Mouse (Mus musculus): ENCODE measurements at regions not wholly inside any gene's neighbourhood (a gene's known extent, or its start where the extent isn't known, plus 50 kb on each side); places are given as distances from the start of the nearest gene placed in this dataset.

DNA sequence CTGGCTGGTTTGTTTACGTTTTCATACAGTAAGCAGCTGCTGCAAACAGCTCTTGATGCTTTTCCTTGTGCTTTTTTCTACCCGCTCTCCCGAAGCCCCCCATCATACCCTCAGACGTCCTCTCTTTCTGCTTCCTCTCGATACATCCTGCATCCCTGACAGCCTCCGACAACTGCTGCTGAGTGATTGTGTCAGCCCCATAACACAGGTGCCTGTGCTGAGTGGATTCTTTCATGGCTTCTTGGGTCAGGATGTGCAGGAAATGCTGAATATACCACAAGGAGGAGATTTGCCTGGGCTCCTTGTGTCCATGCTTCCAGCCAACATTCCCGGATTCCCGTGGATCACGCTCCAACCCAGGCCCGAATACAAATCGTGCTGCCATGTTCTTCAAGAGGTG is 98.6 kb upstream of the Pgrmc2 start:
- no peak overlapping the region for H3K27ac ChIP-seq (ENCODE audit: low read length)
- no peak overlapping the region for H3K4me2 ChIP-seq (replicated peaks; ENCODE audit: low read depth, low read length)
- no peak overlapping the region for H3K9ac ChIP-seq (replicated peaks; ENCODE audit: low read length)
- no peaks in the 10 kb centered on the region for H3K36me3 ChIP-seq (ENCODE audit: insufficient read depth, low read length)
- H3K4me1 ChIP-seq (ENCODE audit: insufficient read depth, low read length), result peaks cover 14% of the 10 kb centered on the region
- no peaks in the 10 kb centered on the region for H3K9me3 ChIP-seq (ENCODE audit: low read length)
- ATAC-seq (ENCODE audit: low FRiP score, low TSS enrichment), result no peak
- no peaks in the 10 kb centered on the region; the same call in 1 of the 2 replicates for H3K27me3 ChIP-seq (ENCODE audit: insufficient read depth, low read length)
- no peak overlapping the region for H3K4me3 ChIP-seq (ENCODE audit: low read length)
- WGBS, result 87% methylated on average over 11 of the region's 11 CpGs

GRCm38 (mm10) chr3:41180911-41181310 is 98.1 kb upstream of the Pgrmc2 start:
- H3K9me3 ChIP-seq (ENCODE audit: low read length), result no peaks in the 10 kb centered on the region
- H3K9ac ChIP-seq (replicated peaks; ENCODE audit: low read length), result no peak overlapping the region
- no peaks in the 10 kb centered on the region; the same call in 1 of the 2 replicates for H3K27me3 ChIP-seq (ENCODE audit: insufficient read depth, low read length)
- no peak overlapping the region for H3K27ac ChIP-seq (ENCODE audit: low read length)
- WGBS, result 81% methylated on average over 7 of the region's 7 CpGs
- ATAC-seq (ENCODE audit: low FRiP score, low TSS enrichment), result no peak
- H3K36me3 ChIP-seq (ENCODE audit: insufficient read depth, low read length), result no peaks in the 10 kb centered on the region
- peaks cover 14% of the 10 kb centered on the region for H3K4me1 ChIP-seq (ENCODE audit: insufficient read depth, low read length)
- no peak overlapping the region for H3K4me2 ChIP-seq (replicated peaks; ENCODE audit: low read depth, low read length)
- H3K4me3 ChIP-seq (ENCODE audit: low read length), result no peak overlapping the region

DNA sequence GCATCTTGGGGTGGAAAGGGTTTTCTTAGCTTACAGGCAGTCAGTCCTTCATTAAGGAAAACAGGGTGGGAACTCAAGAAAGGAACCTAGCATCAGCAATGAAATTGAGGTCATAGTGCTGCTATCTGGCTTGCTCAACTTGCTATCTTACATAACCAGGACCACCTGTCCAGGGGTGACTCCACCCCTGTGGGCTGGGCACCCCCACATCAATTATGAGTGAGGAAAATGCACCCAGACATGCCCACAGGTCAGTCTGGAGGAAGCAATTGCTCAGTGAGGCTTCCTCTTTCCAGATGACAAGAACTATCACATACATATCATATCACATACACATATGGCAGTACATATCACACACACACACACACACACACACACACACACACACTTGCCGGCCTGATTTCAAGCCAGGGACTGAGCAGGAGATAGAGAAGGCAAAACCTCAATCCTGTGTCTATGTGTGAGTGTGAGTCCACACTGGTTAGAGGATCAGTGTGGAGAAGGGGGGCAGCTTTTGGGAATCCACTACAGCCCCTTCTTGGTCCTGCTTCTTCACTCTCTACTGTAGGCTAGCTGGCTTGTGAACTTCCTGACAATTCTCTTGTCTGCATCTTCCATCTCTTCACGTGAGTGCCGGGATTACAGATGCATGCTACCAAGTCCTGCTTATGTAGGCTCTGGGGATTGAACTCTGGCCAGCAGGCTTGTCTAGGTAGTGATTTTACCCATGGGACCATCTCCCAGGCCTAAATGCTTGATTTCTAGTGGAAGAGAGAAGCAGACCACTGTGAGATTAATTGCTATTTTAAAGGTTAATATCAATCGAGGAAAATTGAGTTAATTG is 96.4 kb upstream of the Pgrmc2 start:
- no peaks in the 10 kb centered on the region for H3K36me3 ChIP-seq (ENCODE audit: insufficient read depth, low read length)
- H3K9me3 ChIP-seq (ENCODE audit: low read length), result no peaks in the 10 kb centered on the region
- no peak overlapping the region for H3K9ac ChIP-seq (replicated peaks; ENCODE audit: low read length)
- WGBS, result 77% methylated on average over 4 of the region's 4 CpGs
- H3K4me2 ChIP-seq (replicated peaks; ENCODE audit: low read depth, low read length), result no peak overlapping the region
- H3K27ac ChIP-seq (ENCODE audit: low read length), result no peak overlapping the region
- no peak overlapping the region for H3K4me3 ChIP-seq (ENCODE audit: low read length)
- peaks cover 11% of the 10 kb centered on the region for H3K4me1 ChIP-seq (ENCODE audit: insufficient read depth, low read length)
- no peak for ATAC-seq (ENCODE audit: low FRiP score, low TSS enrichment)
- H3K27me3 ChIP-seq (ENCODE audit: insufficient read depth, low read length), result no peaks in the 10 kb centered on the region; the same call in 1 of the 2 replicates

DNA sequence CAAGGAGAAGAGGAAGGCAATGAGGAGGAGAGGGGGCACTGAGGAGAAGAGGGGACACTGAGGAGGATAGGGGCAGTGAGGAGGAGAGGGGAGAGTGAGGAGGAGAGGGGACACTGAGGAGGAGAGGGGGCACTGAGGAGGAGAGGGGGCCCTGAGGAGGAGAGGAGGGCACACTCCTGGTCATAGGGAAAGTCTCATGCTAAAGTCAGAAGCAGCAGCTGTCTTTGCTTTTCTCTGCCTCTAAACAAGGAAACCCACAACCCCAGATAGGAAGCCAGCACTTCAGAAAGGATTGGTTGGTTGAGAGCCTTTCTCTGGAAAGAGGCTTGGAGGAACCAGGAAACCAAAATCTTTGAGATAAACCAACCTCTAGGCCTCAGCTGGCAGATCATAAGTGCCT is 94.3 kb upstream of the Pgrmc2 start:
- Histone ChIP-seq H3K4me3 (ENCODE audit: low read length) (no peak overlapping the region), H3K4me1 (ENCODE audit: insufficient read depth, low read length) (peaks cover 5% of the 10 kb centered on the region; the same call in 1 of the 2 replicates), H3K9ac (replicated peaks; ENCODE audit: low read length) (no peak overlapping the region), H3K27ac (ENCODE audit: low read length) (no peak overlapping the region), H3K4me2 (replicated peaks; ENCODE audit: low read depth, low read length) (no peak overlapping the region), H3K27me3 (ENCODE audit: insufficient read depth, low read length) (no peaks in the 10 kb centered on the region; the same call in 1 of the 2 replicates), H3K9me3 (ENCODE audit: low read length) (no peaks in the 10 kb centered on the region), H3K36me3 (ENCODE audit: insufficient read depth, low read length) (no peaks in the 10 kb centered on the region)
- ATAC-seq (ENCODE audit: low FRiP score, low TSS enrichment), result no peak

DNA sequence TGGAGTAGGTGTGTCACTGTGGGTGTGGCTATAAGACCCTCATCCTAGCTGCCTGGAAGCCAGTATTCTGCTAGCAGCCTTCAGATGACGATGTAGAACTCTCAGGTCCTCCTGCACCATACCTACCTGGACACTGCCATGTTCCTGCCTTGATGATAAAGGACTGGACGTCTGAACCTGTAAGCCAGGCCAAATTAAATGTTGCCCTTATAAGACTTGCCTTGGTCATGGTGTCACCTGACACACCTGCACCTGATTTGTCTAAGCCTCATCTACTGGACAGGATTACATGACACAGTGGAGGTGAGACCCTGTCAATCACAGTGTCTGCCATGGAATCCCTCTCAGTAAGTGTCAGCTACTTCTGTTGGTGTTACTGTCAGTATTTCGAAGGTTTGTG is 92.5 kb upstream of the Pgrmc2 start:
- Histone ChIP-seq H3K4me3 (ENCODE audit: low read length) (no peak overlapping the region), H3K27me3 (ENCODE audit: insufficient read depth, low read length) (no peaks in the 10 kb centered on the region), H3K9ac (replicated peaks; ENCODE audit: low read length) (no peak overlapping the region), H3K4me1 (ENCODE audit: insufficient read depth, low read length) (peaks cover 5% of the 10 kb centered on the region; the same call in 1 of the 2 replicates), H3K36me3 (ENCODE audit: insufficient read depth, low read length) (no peaks in the 10 kb centered on the region), H3K9me3 (ENCODE audit: low read length) (no peaks in the 10 kb centered on the region), H3K27ac (ENCODE audit: low read length) (no peak overlapping the region), H3K4me2 (replicated peaks; ENCODE audit: low read depth, low read length) (no peak overlapping the region)
- 69% methylated on average over 3 of the region's 3 CpGs for WGBS
- no peak for ATAC-seq (ENCODE audit: low FRiP score, low TSS enrichment)

DNA sequence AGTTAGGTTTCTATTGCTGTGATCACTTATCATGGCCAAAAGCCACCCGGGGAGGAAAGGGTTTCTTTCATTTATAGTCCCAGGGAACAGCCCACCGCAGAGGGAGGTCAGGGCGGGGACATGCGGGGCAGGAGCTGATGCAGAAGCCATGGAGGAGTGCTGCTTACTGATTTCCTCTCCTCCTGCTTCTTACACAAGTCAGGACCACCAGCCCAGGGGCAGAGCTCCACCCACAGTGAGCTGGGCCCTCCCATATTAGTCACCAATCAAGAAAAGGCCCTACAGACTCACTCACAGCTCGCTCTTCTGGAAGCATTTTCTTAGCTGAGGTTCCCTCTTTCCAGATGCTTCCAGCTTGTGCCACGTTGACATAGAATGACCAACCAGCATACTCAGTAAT is 90.7 kb upstream of the Pgrmc2 start:
- ATAC-seq (ENCODE audit: low FRiP score, low TSS enrichment), result peak; percentile 57; the same call in 1 of the 2 replicates
- WGBS, result 30% methylated on average over 6 of the region's 6 CpGs
- H3K27me3 ChIP-seq (ENCODE audit: insufficient read depth, low read length), result no peaks in the 10 kb centered on the region
- no peak overlapping the region for H3K4me2 ChIP-seq (replicated peaks; ENCODE audit: low read depth, low read length)
- H3K36me3 ChIP-seq (ENCODE audit: insufficient read depth, low read length), result no peaks in the 10 kb centered on the region
- H3K9me3 ChIP-seq (ENCODE audit: low read length), result no peaks in the 10 kb centered on the region
- peaks cover 5% of the 10 kb centered on the region; the same call in 1 of the 2 replicates for H3K4me1 ChIP-seq (ENCODE audit: insufficient read depth, low read length)
- H3K4me3 ChIP-seq (ENCODE audit: low read length), result no peak overlapping the region
- H3K27ac ChIP-seq (ENCODE audit: low read length), result no peak overlapping the region
- no peak overlapping the region for H3K9ac ChIP-seq (replicated peaks; ENCODE audit: low read length)

DNA sequence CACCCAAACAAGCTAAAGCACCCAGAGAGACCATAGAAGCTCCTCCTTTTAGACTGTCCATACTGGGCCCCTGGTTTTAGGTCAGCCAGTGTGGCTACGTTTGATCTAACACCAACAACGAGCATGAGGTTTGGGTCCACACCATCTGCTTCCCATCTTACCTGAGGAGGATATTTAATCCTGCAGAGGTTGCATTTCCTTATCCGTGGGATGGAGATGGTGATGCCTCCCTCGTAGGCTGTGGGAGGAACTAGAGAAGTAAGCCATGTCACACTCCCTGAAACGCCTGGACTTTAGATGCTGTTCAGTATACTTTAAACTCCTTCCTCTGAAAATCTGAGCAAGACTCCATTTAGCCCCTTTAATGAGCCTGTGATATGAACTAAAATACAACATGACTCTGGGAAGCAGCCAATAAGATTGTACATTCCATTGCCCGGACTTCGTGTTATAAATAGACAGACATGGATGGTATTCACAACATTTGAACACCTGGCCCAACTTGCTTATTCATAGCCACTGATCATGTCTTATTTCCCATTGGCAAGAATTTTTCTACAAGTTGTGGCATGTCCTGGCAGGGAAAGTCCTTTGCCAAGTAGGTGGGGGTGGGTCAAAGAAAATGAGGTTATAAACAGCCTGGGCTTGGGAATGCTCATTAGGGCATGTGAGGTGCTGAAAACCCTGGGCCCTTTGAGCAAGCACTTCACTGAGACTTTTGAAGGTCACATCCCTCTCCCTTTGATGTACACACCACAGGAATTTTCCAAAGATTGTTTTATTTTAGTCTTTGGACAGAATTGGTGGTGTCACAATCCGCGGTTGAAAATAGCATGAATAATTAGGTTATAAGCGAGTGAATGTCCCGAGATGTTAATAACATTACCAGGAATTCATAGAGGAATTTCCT is 89.7 kb upstream of the Pgrmc2 start:
- no peaks in the 10 kb centered on the region for H3K36me3 ChIP-seq (ENCODE audit: insufficient read depth, low read length)
- H3K4me1 ChIP-seq (ENCODE audit: insufficient read depth, low read length), result peaks cover 5% of the 10 kb centered on the region; the same call in 1 of the 2 replicates
- H3K9ac ChIP-seq (replicated peaks; ENCODE audit: low read length), result no peak overlapping the region
- H3K27ac ChIP-seq (ENCODE audit: low read length), result no peak overlapping the region
- 45% methylated on average over 11 of the region's 11 CpGs for WGBS
- H3K4me2 ChIP-seq (replicated peaks; ENCODE audit: low read depth, low read length), result no peak overlapping the region
- ATAC-seq (ENCODE audit: low FRiP score, low TSS enrichment), result no peak
- H3K27me3 ChIP-seq (ENCODE audit: insufficient read depth, low read length), result no peaks in the 10 kb centered on the region
- no peak overlapping the region for H3K4me3 ChIP-seq (ENCODE audit: low read length)
- H3K9me3 ChIP-seq (ENCODE audit: low read length), result peaks cover 4% of the 10 kb centered on the region; the same call in 1 of the 2 replicates

DNA sequence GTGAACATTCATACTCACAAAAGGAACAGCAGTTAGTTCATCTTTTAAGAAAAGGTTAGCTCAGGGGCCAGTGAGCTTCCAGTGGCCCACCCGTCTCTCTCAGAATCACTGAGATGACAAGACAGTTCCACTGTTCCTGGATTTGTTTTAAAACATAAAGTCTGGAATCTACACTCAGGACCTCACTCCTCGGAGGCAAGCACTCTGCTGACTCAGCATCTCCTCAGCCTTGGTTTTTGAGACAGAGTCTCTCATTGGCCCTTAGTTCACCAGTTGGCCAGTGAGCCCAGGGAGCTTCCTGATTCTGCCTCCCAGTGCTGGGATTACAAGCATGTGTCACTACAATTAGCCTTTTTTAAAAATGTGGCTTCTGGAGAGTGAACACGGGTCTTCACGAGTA is 88.9 kb upstream of the Pgrmc2 start:
- 86% methylated on average over 4 of the region's 4 CpGs for WGBS
- ATAC-seq (ENCODE audit: low FRiP score, low TSS enrichment), result no peak

DNA sequence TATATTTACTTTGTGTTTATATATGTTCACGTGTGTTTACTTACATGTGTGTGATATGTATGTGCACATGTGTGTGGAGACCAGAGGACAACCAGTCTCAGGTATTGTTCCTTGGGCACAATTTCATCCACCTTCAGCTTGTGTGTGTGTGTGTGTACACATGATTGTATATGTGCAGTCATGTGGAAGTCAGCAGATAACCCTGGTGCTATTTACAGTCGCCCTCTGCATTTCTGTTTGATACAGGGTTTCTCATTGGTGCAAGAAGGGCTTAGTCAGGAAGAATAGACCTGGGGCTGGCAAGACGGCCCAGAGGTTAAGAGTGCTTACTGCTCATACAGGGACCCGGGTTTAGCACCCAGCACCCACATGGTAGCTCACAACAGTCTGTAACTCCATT is 88.5 kb upstream of the Pgrmc2 start:
- no peak for ATAC-seq (ENCODE audit: low FRiP score, low TSS enrichment)
- Histone ChIP-seq H3K36me3 (ENCODE audit: insufficient read depth, low read length) (no peaks in the 10 kb centered on the region), H3K9me3 (ENCODE audit: low read length) (peaks cover 4% of the 10 kb centered on the region; the same call in 1 of the 2 replicates), H3K9ac (replicated peaks; ENCODE audit: low read length) (no peak overlapping the region), H3K27me3 (ENCODE audit: insufficient read depth, low read length) (no peaks in the 10 kb centered on the region), H3K27ac (ENCODE audit: low read length) (no peak overlapping the region), H3K4me2 (replicated peaks; ENCODE audit: low read depth, low read length) (no peak overlapping the region), H3K4me3 (ENCODE audit: low read length) (no peak overlapping the region), H3K4me1 (ENCODE audit: insufficient read depth, low read length) (peaks cover 5% of the 10 kb centered on the region; the same call in 1 of the 2 replicates)
- WGBS, result 88% methylated on average over 4 of the region's 4 CpGs

More for the DNA sequence above, 88.9 kb upstream of the Pgrmc2 start:
- no peak overlapping the region for H3K9ac ChIP-seq (replicated peaks; ENCODE audit: low read length)
- H3K36me3 ChIP-seq (ENCODE audit: insufficient read depth, low read length), result no peaks in the 10 kb centered on the region
- H3K9me3 ChIP-seq (ENCODE audit: low read length), result peaks cover 4% of the 10 kb centered on the region; the same call in 1 of the 2 replicates
- no peak overlapping the region for H3K4me2 ChIP-seq (replicated peaks; ENCODE audit: low read depth, low read length)
- no peaks in the 10 kb centered on the region for H3K27me3 ChIP-seq (ENCODE audit: insufficient read depth, low read length)
- H3K4me3 ChIP-seq (ENCODE audit: low read length), result no peak overlapping the region
- H3K27ac ChIP-seq (ENCODE audit: low read length), result no peak overlapping the region
- peaks cover 5% of the 10 kb centered on the region; the same call in 1 of the 2 replicates for H3K4me1 ChIP-seq (ENCODE audit: insufficient read depth, low read length)

Measured in kidney, embryonic 16.5 days (tissue).